Mouse (Mus musculus) cortical plate, adult 2 months (tissue): ENCODE measurements around the gene Immp2l. TPM values are rescaled to one million over a fixed set of nuclear protein-coding genes. Genes with fewer than 3 reads are reported as not detected.

Experiments
- H3K27ac ChIP-seq: fragments of 200-500 bp; 2 replicates; pipeline ENCODE4 v1.5.1; 2012; ENCODE audit warnings: low read length, control low read depth, inconsistent platforms; ENCODE audit not compliant: insufficient read depth
- H3K4me1 ChIP-seq: fragments of 200-500 bp; 2 replicates; pipeline ENCODE4 v1.6.1; 2011; ENCODE audit warnings: low read length; ENCODE audit not compliant: control insufficient read depth, insufficient read depth
- H3K4me3 ChIP-seq: fragments of 200-500 bp; 2 replicates; pipeline ENCODE4 v1.5.1; 2011; ENCODE audit warnings: mild to moderate bottlenecking, low read length, control low read depth; ENCODE audit not compliant: insufficient read depth
- CTCF ChIP-seq: fragments of 200-500 bp; IDR thresholded peaks from 2 replicates; pipeline ENCODE4 v1.5.1; 2011; ENCODE audit warnings: mild to moderate bottlenecking, control low read depth, low read length; ENCODE audit not compliant: insufficient read depth; ENCODE audit errors: extremely low read depth
- POLR2A ChIP-seq: fragments of 200-500 bp; IDR thresholded peaks from 2 replicates; pipeline ENCODE4 v1.6.1; 2011; ENCODE audit warnings: mild to moderate bottlenecking, low read length, control low read depth; ENCODE audit not compliant: insufficient read depth; ENCODE audit errors: extremely low read depth
- polyA plus RNA-seq: library from polyadenylated mRNA; depleted of rRNA; stranded (reverse); fragments of >200 nt; gene quantifications from 2 replicates; pipeline ENCODE4 v1.2.3, GENCODE M21; 2012

Immp2l gene
- polyA plus RNA-seq, 1 experiment: 8.0 TPM

GRCm38 (mm10) chr12:41277896-41278295, 254.0 kb downstream of the Immp2l start:
- Histone ChIP-seq H3K27ac (no peak overlapping the region), H3K4me1 (no peaks in the 10 kb centered on the region), H3K4me3 (no peak overlapping the region)
- TF ChIP-seq POLR2A (no peak), CTCF (no peak)

- H3K27ac ChIP-seq: no peak overlapping the region
- no peak for TF ChIP-seq CTCF
- TF ChIP-seq POLR2A: no peak
- no peaks in the 10 kb centered on the region for H3K4me1 ChIP-seq
- H3K4me3 ChIP-seq: no peak overlapping the region
Measured at GRCm38 (mm10) chr12:41289047-41289446, 265.2 kb downstream of the Immp2l start.

GRCm38 (mm10) chr12:41307015-41307414, 283.1 kb downstream of the Immp2l start:
- Histone ChIP-seq H3K27ac (no peak overlapping the region), H3K4me3 (no peak overlapping the region), H3K4me1 (no peaks in the 10 kb centered on the region)
- TF ChIP-seq POLR2A: no peak
- TF ChIP-seq CTCF: no peak

- H3K4me3 ChIP-seq: no peak overlapping the region
- TF ChIP-seq POLR2A: no peak
- H3K4me1 ChIP-seq: no peaks in the 10 kb centered on the region
- H3K27ac ChIP-seq: no peak overlapping the region
Measured at GRCm38 (mm10) chr12:41308726-41309680, 285.1 kb downstream of the Immp2l start.

- Histone ChIP-seq H3K27ac (no peak overlapping the region), H3K4me3 (no peak overlapping the region), H3K4me1 (no peaks in the 10 kb centered on the region)
- TF ChIP-seq CTCF (no peak), POLR2A (no peak)
Measured at GRCm38 (mm10) chr12:41313391-41313790, 289.5 kb downstream of the Immp2l start.

- no peaks in the 10 kb centered on the region for H3K4me1 ChIP-seq
- H3K27ac ChIP-seq: no peak overlapping the region
- H3K4me3 ChIP-seq: no peak overlapping the region
- TF ChIP-seq POLR2A (no peak), CTCF (no peak)
Measured at GRCm38 (mm10) chr12:41314811-41315461, 291.0 kb downstream of the Immp2l start.

- no peak overlapping the region for H3K4me3 ChIP-seq
- H3K4me1 ChIP-seq: no peaks in the 10 kb centered on the region
- H3K27ac ChIP-seq: no peak overlapping the region
- TF ChIP-seq POLR2A: no peak
- no peak for TF ChIP-seq CTCF
Measured at GRCm38 (mm10) chr12:41315871-41316270, 292.0 kb downstream of the Immp2l start.

- TF ChIP-seq POLR2A (no peak), CTCF (no peak)
- H3K4me3 ChIP-seq: no peak overlapping the region
- no peaks in the 10 kb centered on the region for H3K4me1 ChIP-seq
- no peak overlapping the region for H3K27ac ChIP-seq
Measured at GRCm38 (mm10) chr12:41316426-41316825, 292.5 kb downstream of the Immp2l start.

- Histone ChIP-seq H3K4me1 (no peaks in the 10 kb centered on the region), H3K27ac (no peak overlapping the region), H3K4me3 (no peak overlapping the region)
- TF ChIP-seq POLR2A: no peak
- TF ChIP-seq CTCF: no peak
Measured at GRCm38 (mm10) chr12:41317431-41317830, 293.5 kb downstream of the Immp2l start.

GRCm38 (mm10) chr12:41322018-41322417, 298.1 kb downstream of the Immp2l start:
- no peak for TF ChIP-seq CTCF
- TF ChIP-seq POLR2A: no peak
- H3K4me1 ChIP-seq: no peaks in the 10 kb centered on the region
- no peak overlapping the region for H3K27ac ChIP-seq
- no peak overlapping the region for H3K4me3 ChIP-seq
